Mouse (Mus musculus) liver, embryonic 14.5 days (tissue): Measurements from ENCODE around the gene Otud7b. TPM values are rescaled to one million over a fixed set of nuclear protein-coding genes. Genes with fewer than 3 reads are reported as not detected.
A peak's percentile ranks its signal among the peaks of the same experiment; 100 is the strongest.
"Not testable (repeated sequence)": the region's sequence is repeated elsewhere in the genome, so short reads cannot be mapped to it uniquely, and the experiment has no call there.

ENCODE experiments used
- ATAC-seq: fragments of 200-750 bp; cut with Nextera tagmentation; 2 replicates; pipeline ENCODE4 v1.8.0; 2017; ENCODE audit warnings: moderate number of reproducible peaks, mild to moderate bottlenecking, moderate library complexity; ENCODE audit not compliant: insufficient read depth
- DNase-seq, 3 experiments: peaks; one replicate each; pipeline ENCODE4 v3.0.0-alpha.2; 2012 to 2013; ENCODE audit warnings: low read depth in 3 of 3, low spot score in 3 of 3
- H3K27ac ChIP-seq: fragments of 300-500 bp; sonication (generic); 2 replicates; pipeline ENCODE4 v1.5.1; 2014; ENCODE audit warnings: moderate library complexity, mild to moderate bottlenecking, control low read depth, inconsistent platforms
- H3K27me3 ChIP-seq: fragments of 300-500 bp; sonication (generic); 2 replicates; pipeline ENCODE4 v1.6.1; 2014; ENCODE audit warnings: mild to moderate bottlenecking, low read length, moderate library complexity; ENCODE audit not compliant: control insufficient read depth, insufficient read depth
- H3K36me3 ChIP-seq: fragments of 300-500 bp; sonication (generic); replicated peaks from 2 replicates; pipeline ENCODE4 v1.6.1; 2014; ENCODE audit warnings: low read depth; ENCODE audit not compliant: control insufficient read depth, insufficient read depth
- H3K4me1 ChIP-seq, 2 experiments: fragments of 200-500 bp in 1 of 2; fragments of 300-500 bp in 1 of 2; sonication (generic) in 1 of 2; replicated peaks; 2 replicates each; pipeline ENCODE4 v1.6.1; 2012 to 2014; ENCODE audit warnings: antibody characterized with exemption in 1 of 2, inconsistent platforms in 1 of 2, low read length in 1 of 2; ENCODE audit not compliant: control insufficient read depth in 2 of 2, insufficient read depth in 2 of 2
- H3K4me2 ChIP-seq: fragments of 300-500 bp; sonication (generic); 2 replicates; pipeline ENCODE4 v1.6.1; 2014; ENCODE audit warnings: low read depth, mild to moderate bottlenecking, control low read depth, moderate library complexity
- H3K4me3 ChIP-seq, 2 experiments: fragments of 200-500 bp in 1 of 2; fragments of 300-500 bp in 1 of 2; sonication (generic) in 1 of 2; 2 replicates each; pipeline ENCODE4 v1.5.1; 2012 to 2014; ENCODE audit warnings: low read depth in 2 of 2, low read length in 2 of 2, mild to moderate bottlenecking in 2 of 2, control low read depth in 1 of 2, inconsistent platforms in 1 of 2, moderate library complexity in 1 of 2; ENCODE audit not compliant: insufficient read depth in 1 of 2
- H3K9ac ChIP-seq: fragments of 300-500 bp; sonication (generic); replicated peaks from 2 replicates; pipeline ENCODE4 v1.6.1; 2014; ENCODE audit warnings: mild to moderate bottlenecking, control low read depth, moderate library complexity
- H3K9me3 ChIP-seq: fragments of 300-500 bp; sonication (generic); 2 replicates; pipeline ENCODE4 v1.6.1; 2016; ENCODE audit warnings: low read length, mixed read lengths; ENCODE audit not compliant: control insufficient read depth
- CTCF ChIP-seq: IDR thresholded peaks from 2 replicates; pipeline ENCODE4 v1.5.1; 2016; ENCODE audit warnings: antibody characterized with exemption, low read depth, control low read depth
- EP300 ChIP-seq: IDR thresholded peaks from 2 replicates; pipeline ENCODE4 v1.6.1; 2016; ENCODE audit warnings: antibody characterized with exemption, low read depth
- WGBS: fragments of 180-500 bp; shearing (Covaris S2); extraction: QIAGEN DNeasy Blood & Tissue Kit; methylation state at CpG from one replicate; pipeline ENCODE4 v1.1.7; 2014; ENCODE audit not compliant: insufficient replicate concordance; 5-methylcytosine and 5-hydroxymethylcytosine counted together
- polyA plus RNA-seq, 2 experiments: library from polyadenylated mRNA; depleted of rRNA in 1 of 2; stranded (reverse) in 1 of 2; unstranded in 1 of 2; fragments of >200 nt; fragmentation: Nextera tagmentation in 1 of 2; extraction: Ambion mirVana in 1 of 2; gene quantifications; 2 replicates each; pipeline versions ENCODE4 v1.2.1 to v1.2.3; 2012 to 2014

The Otud7b gene
- polyA plus RNA-seq, 2 experiments, result 3.5 to 5.2 TPM

DNA sequence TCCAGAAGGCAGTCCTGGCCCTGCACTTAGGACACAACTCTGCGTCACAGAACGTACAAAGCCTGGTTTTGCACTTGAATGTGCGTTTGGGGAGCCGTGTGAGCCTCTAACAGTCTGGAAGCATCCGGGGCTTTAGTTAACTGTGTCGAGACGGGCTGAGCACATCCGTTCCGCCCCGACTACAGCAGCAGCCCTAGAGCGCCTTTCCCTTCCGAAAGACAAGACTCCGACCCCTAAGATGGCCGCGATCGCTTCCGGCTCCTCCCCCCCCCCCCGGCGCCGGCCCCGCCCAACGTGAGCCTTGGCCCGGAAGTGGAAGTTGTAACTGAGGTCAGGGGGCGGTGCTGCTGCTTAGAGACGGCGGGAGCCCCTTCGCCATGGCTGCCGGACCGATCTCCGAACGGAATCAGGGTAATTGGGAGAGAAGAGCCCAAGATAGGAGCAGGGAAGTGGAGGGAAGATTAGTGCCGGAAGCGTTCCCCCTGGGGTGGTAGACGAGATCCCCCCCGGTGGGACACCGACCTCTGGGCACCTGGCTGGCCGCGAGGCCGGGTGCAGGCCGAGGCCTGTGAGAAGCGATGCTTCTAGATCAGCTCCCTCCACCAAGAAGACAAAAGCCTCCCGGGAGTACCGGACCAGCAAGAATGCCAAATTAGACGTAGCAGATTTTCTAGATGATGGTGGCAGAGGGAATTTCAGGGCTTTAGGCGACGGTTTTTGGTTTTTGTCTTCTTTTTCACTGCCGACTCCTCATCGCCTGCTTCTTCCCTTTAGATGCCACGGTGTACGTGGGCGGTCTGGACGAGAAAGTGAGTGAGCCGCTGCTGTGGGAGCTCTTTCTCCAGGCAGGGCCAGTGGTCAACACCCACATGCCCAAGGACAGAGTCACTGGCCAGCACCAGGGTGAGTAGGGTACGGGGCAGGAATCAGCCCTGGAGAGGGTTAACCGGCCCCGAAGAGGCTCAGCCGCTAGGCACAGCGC is 68.2 kb downstream of the Otud7b start, which contains the start of gene Sf3b4:
Sf3b4 (plus strand) TSS at position 136 of the 982 bp plus-strand sequence.
- peaks cover 7 to 12% of the 10 kb centered on the region in 2 experiments; a peak in 3 of 4 replicates for H3K4me1 ChIP-seq
- peak; percentile 90 for ATAC-seq

DNA sequence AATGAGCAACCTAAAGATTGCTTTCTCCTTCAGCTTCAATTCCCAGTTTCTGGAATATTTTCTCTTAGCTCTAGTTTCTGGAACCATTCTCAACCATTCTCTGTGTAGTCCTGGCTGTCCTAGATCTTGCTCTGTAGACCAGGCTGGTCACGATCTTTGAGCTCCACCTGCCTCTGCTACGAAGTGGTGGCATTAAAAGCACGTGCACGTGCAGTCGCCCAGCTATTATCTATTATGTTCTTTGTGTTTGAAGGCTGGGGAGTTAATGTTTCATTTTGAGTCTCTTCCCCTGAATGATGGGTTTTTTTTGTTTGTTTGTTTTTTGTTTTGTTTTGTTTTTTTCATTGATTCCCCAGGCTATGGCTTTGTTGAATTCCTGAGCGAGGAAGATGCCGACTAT is 68.9 kb downstream of the Otud7b start:
- ATAC-seq, result no peak
- WGBS, result 25% methylated on average over 7 of the region's 7 CpGs
- peaks cover 38% of the 10 kb centered on the region for H3K36me3 ChIP-seq
- TF ChIP-seq EP300, result no peak
- TF ChIP-seq CTCF, result no peak
- peak overlapping the region; percentile 90 for H3K9ac ChIP-seq
- no peak for DNase-seq
- peaks cover 7 to 12% of the 10 kb centered on the region in 2 experiments; a peak in 3 of 4 replicates for H3K4me1 ChIP-seq
- H3K27me3 ChIP-seq, result no peaks in the 10 kb centered on the region
- H3K4me3 ChIP-seq, result peak overlapping the region; percentile 65 to 93
- H3K27ac ChIP-seq, result no peak overlapping the region
- H3K9me3 ChIP-seq, result no peaks in the 10 kb centered on the region
- peak overlapping the region; percentile 94 for H3K4me2 ChIP-seq

More for the DNA sequence above, 68.2 kb downstream of the Otud7b start, which contains the start of gene Sf3b4:
- WGBS, result under 1% methylated on average over 58 of the region's 58 CpGs
- Histone ChIP-seq H3K27ac (peak within 1 kb of the TSS; percentile 92), H3K36me3 (peaks cover 32% of the 10 kb centered on the region), H3K9ac (peak within 1 kb of the TSS; percentile 90), H3K27me3 (no peaks in the 10 kb centered on the region), H3K4me3 (peak within 1 kb of the TSS; percentile 65 to 93), H3K9me3 (no peaks in the 10 kb centered on the region), H3K4me2 (peak within 1 kb of the TSS; percentile 94)
- DNase-seq, result peak; percentile 79 to 90 (median 82)
- TF ChIP-seq EP300, result no peak; the same call in none of the 2 replicates
- no peak for TF ChIP-seq CTCF

DNA sequence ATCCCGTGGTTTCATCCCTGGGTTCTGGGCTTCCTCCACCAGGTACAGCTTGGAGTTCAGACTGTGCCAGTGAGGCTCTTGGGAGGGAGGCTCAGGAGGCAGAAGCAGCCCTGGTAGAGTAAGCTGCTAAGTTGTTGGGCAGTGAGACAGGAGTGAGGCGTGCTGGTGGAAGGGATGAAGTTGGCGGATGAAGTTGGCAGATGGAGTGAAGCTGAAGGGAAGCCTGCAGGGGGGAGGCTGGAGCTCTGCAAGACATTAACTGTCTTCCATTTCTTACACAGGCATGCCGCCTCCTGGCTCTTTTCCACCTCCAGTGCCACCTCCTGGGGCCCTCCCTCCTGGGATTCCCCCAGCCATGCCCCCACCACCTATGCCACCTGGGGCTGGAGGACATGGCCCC is 69.7 kb downstream of the Otud7b start:
- not testable (repeated sequence) for H3K9ac ChIP-seq, H3K27me3 ChIP-seq, ATAC-seq, H3K9me3 ChIP-seq, DNase-seq, H3K27ac ChIP-seq
- H3K36me3 ChIP-seq, result peaks cover 38% of the 10 kb centered on the region
- 75% methylated on average over 4 of the region's 4 CpGs for WGBS
- peak overlapping the region; percentile 94 for H3K4me2 ChIP-seq
- peaks cover 7 to 12% of the 10 kb centered on the region in 2 experiments; a peak in 3 of 4 replicates for H3K4me1 ChIP-seq
- 0 out of 4 replicates have a peak overlapping the region, but pooled peaks have one; percentile 2 to 14 for H3K4me3 ChIP-seq

DNA sequence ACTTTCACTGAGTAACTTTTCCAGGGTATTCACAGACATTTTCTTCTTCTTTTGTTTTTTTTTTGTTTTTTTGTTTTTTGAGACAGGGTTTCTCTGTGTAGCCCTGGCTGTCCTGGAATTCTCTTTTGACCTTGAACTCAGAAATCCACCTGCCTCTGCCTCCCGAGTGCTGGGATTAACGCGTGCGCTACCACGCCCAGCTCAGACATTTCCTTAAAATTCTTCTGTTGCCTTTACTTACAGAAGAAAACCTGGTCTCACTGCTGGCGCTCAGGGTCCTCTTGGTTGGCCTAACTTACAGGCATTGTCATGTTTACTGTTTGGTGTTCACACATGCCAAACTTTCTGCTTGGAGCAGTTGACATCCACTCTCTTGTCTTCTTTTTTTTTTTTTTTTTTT is 70.9 kb downstream of the Otud7b start:
- Histone ChIP-seq H3K4me2 (no peak overlapping the region), H3K27ac (no peak overlapping the region), H3K4me3 (no peak overlapping the region), H3K9ac (no peak overlapping the region), H3K4me1 (peaks cover 7 to 12% of the 10 kb centered on the region in 2 experiments; a peak in 3 of 4 replicates), H3K36me3 (peaks cover 38% of the 10 kb centered on the region), H3K9me3 (no peaks in the 10 kb centered on the region), H3K27me3 (no peaks in the 10 kb centered on the region)
- DNase-seq (no peak), ATAC-seq (no peak)
- TF ChIP-seq EP300 (no peak), CTCF (no peak)
- 81% methylated on average over 6 of the region's 6 CpGs for WGBS

DNA sequence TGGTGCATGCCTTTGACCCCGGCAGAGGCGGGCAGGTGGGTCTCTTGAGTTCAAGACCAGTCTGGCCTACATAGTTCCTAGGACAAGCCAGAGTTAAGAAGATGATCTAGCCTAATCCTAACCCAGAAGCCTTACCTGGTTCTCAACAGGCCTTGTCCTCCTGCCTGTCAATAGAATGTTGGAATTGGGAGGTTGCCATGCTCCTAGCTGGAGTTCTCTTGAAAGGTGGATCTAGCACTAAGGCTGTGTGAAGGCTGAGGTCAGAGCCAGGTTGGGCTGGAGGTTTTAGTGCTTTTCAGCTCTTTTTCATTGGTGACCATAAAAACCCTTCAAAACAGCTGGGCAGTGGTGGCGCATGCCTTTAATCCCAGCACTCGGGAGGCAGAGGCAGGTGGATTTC is 74.1 kb downstream of the Otud7b start:
- WGBS, result 81% methylated on average over 4 of the region's 4 CpGs
- H3K27me3 ChIP-seq, result peaks cover 3% of the 10 kb centered on the region; the same call in 1 of the 2 replicates
- H3K4me1 ChIP-seq, result peaks cover 0 to 9% of the 10 kb centered on the region in 2 experiments; a peak in 2 of 4 replicates
- no peaks in the 10 kb centered on the region for H3K9me3 ChIP-seq
- no peak overlapping the region for H3K27ac ChIP-seq
- H3K9ac ChIP-seq, result no peak overlapping the region
- ATAC-seq (no peak), DNase-seq (no peak)
- H3K4me3 ChIP-seq, result no peak overlapping the region
- peaks cover 38% of the 10 kb centered on the region for H3K36me3 ChIP-seq
- no peak for TF ChIP-seq EP300
- no peak for TF ChIP-seq CTCF
- no peak overlapping the region for H3K4me2 ChIP-seq
